Comparison of ENCODE assay signal across 8 mouse cellular contexts in genomic region chr8:13675121-13675520, GRCm38 (mm10). TPM values are rescaled to one million over a fixed set of nuclear protein-coding genes. Genes with fewer than 3 reads are reported as not detected.
DNase-seq lines count a peak whose midpoint lies in the region; ATAC-seq lines count a peak whose summit lies in the region.

No protein-coding gene starts in this region.

- H3K4me2 ChIP-seq in forebrain, embryonic 11.5 days (ENCODE audit: low read depth, low read length, severe bottlenecking) = no peak overlapping the region; the same call in 1 of the 2 replicates
- H3K4me2 ChIP-seq in midbrain, embryonic 11.5 days = no peak overlapping the region
- H3K4me2 ChIP-seq in intestine, embryonic 15.5 days (replicated peaks) = peak overlapping the region; percentile 91
- peak overlapping the region; percentile 80 for H3K4me2 ChIP-seq in neural tube, embryonic 15.5 days

- WGBS in forebrain, embryonic 10.5 days = 84% methylated on average over 4 of the region's 4 CpGs
- WGBS in forebrain, embryonic 11.5 days = 84% methylated on average over 4 of the region's 4 CpGs
- WGBS in midbrain, embryonic 10.5 days = 86% methylated on average over 4 of the region's 4 CpGs
- WGBS in midbrain, embryonic 11.5 days = 86% methylated on average over 4 of the region's 4 CpGs
- 61% methylated on average over 4 of the region's 4 CpGs for WGBS in intestine, embryonic 15.5 days
- 64% methylated on average over 4 of the region's 4 CpGs for WGBS in neural tube, embryonic 15.5 days

- no peak for ATAC-seq in forebrain, embryonic 11.5 days (replicated peaks; ENCODE audit: low FRiP score)
- ATAC-seq in midbrain, embryonic 11.5 days (ENCODE audit: low FRiP score) = no peak
- ATAC-seq in intestine, embryonic 15.5 days = no peak
- no peak for ATAC-seq in neural tube, embryonic 15.5 days (ENCODE audit: low FRiP score)

- no peaks in the 10 kb centered on the region for H3K36me3 ChIP-seq in forebrain, embryonic 10.5 days (replicated peaks)
- no peaks in the 10 kb centered on the region for H3K36me3 ChIP-seq in forebrain, embryonic 11.5 days (ENCODE audit: control insufficient read depth, insufficient read depth, low read length)
- no peaks in the 10 kb centered on the region for H3K36me3 ChIP-seq in midbrain, embryonic 10.5 days
- no peaks in the 10 kb centered on the region for H3K36me3 ChIP-seq in midbrain, embryonic 11.5 days (ENCODE audit: control insufficient read depth, insufficient read depth, low read length)
- no peaks in the 10 kb centered on the region for H3K36me3 ChIP-seq in intestine, embryonic 15.5 days
- no peaks in the 10 kb centered on the region for H3K36me3 ChIP-seq in neural tube, embryonic 15.5 days

- peak overlapping the region; percentile 83; the same call in 1 of the 2 replicates for H3K4me3 ChIP-seq in forebrain, embryonic 10.5 days
- no peak overlapping the region for H3K4me3 ChIP-seq in forebrain, embryonic 11.5 days (ENCODE audit: low read depth, low read length)
- peak overlapping the region; percentile 81; the same call in 1 of the 2 replicates for H3K4me3 ChIP-seq in midbrain, embryonic 10.5 days
- no peak overlapping the region for H3K4me3 ChIP-seq in midbrain, embryonic 11.5 days (ENCODE audit: low read depth, low read length)
- peak overlapping the region; percentile 81 for H3K4me3 ChIP-seq in intestine, embryonic 15.5 days (replicated peaks)
- peak overlapping the region; percentile 90 for H3K4me3 ChIP-seq in neural tube, embryonic 15.5 days (replicated peaks)

- H3K4me1 ChIP-seq in forebrain, embryonic 10.5 days = peaks cover 38% of the 10 kb centered on the region
- H3K4me1 ChIP-seq in forebrain, embryonic 11.5 days (replicated peaks; ENCODE audit: control insufficient read depth, insufficient read depth, low read length) = peaks cover 4% of the 10 kb centered on the region; the same call in 1 of the 2 replicates
- H3K4me1 ChIP-seq in midbrain, embryonic 10.5 days = peaks cover 35% of the 10 kb centered on the region
- peaks cover 11% of the 10 kb centered on the region for H3K4me1 ChIP-seq in midbrain, embryonic 11.5 days (ENCODE audit: control insufficient read depth, insufficient read depth, low read length)
- H3K4me1 ChIP-seq in intestine, embryonic 15.5 days (replicated peaks) = peaks cover 18% of the 10 kb centered on the region
- H3K4me1 ChIP-seq in neural tube, embryonic 15.5 days = peaks cover 48% of the 10 kb centered on the region

- peaks cover 33% of the 10 kb centered on the region for H3K27me3 ChIP-seq in forebrain, embryonic 10.5 days (ENCODE audit: poor library complexity, severe bottlenecking)
- H3K27me3 ChIP-seq in forebrain, embryonic 11.5 days (ENCODE audit: control insufficient read depth, insufficient read depth, low read length) = no peaks in the 10 kb centered on the region
- peaks cover 21% of the 10 kb centered on the region for H3K27me3 ChIP-seq in midbrain, embryonic 10.5 days (ENCODE audit: low read depth, poor library complexity, severe bottlenecking)
- H3K27me3 ChIP-seq in midbrain, embryonic 11.5 days (ENCODE audit: control insufficient read depth, insufficient read depth, low read length) = 0 out of 2 replicates have a peak, but pooled peaks cover 2% of the 10 kb centered on the region
- no peaks in the 10 kb centered on the region for H3K27me3 ChIP-seq in intestine, embryonic 15.5 days (replicated peaks)
- H3K27me3 ChIP-seq in neural tube, embryonic 15.5 days (replicated peaks) = 0 out of 2 replicates have a peak, but pooled peaks cover 4% of the 10 kb centered on the region

- no peak overlapping the region for H3K9ac ChIP-seq in forebrain, embryonic 11.5 days (ENCODE audit: low read length)
- H3K9ac ChIP-seq in midbrain, embryonic 11.5 days (ENCODE audit: low read length) = no peak overlapping the region
- no peak overlapping the region; the same call in 1 of the 2 replicates for H3K9ac ChIP-seq in intestine, embryonic 15.5 days
- H3K9ac ChIP-seq in neural tube, embryonic 15.5 days (replicated peaks) = peak overlapping the region; percentile 82

- H3K9me3 ChIP-seq in forebrain, embryonic 10.5 days = no peaks in the 10 kb centered on the region
- no peaks in the 10 kb centered on the region for H3K9me3 ChIP-seq in forebrain, embryonic 11.5 days (ENCODE audit: control insufficient read depth, low read length)
- no peaks in the 10 kb centered on the region for H3K9me3 ChIP-seq in midbrain, embryonic 10.5 days (replicated peaks)
- no peaks in the 10 kb centered on the region for H3K9me3 ChIP-seq in midbrain, embryonic 11.5 days (ENCODE audit: control insufficient read depth, low read length)
- H3K9me3 ChIP-seq in intestine, embryonic 15.5 days = no peaks in the 10 kb centered on the region
- no peaks in the 10 kb centered on the region for H3K9me3 ChIP-seq in neural tube, embryonic 15.5 days (replicated peaks)

- DNase-seq in forebrain, embryonic 10.5 days (ENCODE audit: extremely low spot score, low spot score) = no peak
- no peak for DNase-seq in forebrain, embryonic 11.5 days (ENCODE audit: low spot score)
- DNase-seq in midbrain, embryonic 10.5 days (ENCODE audit: low spot score) = no peak
- DNase-seq in midbrain, embryonic 11.5 days (ENCODE audit: low spot score, missing footprints) = no peak
- DNase-seq in spleen, postnatal 4 days (ENCODE audit: low spot score in 2 of 2) = no peak
- no peak for DNase-seq in embryo, embryonic 10 days (ENCODE audit: low spot score)

- H3K27ac ChIP-seq in forebrain, embryonic 10.5 days = no peak overlapping the region
- H3K27ac ChIP-seq in forebrain, embryonic 11.5 days (ENCODE audit: low read depth, low read length) = no peak overlapping the region
- no peak overlapping the region for H3K27ac ChIP-seq in midbrain, embryonic 10.5 days (replicated peaks)
- no peak overlapping the region for H3K27ac ChIP-seq in midbrain, embryonic 11.5 days (ENCODE audit: low read depth, low read length)
- H3K27ac ChIP-seq in intestine, embryonic 15.5 days = no peak overlapping the region; the same call in 1 of the 2 replicates
- peak overlapping the region; percentile 94 for H3K27ac ChIP-seq in neural tube, embryonic 15.5 days (replicated peaks)

RNA-seq across cellular contexts. Expression of gene Rasa3, which starts 2.3 kb away (rescaled TPM):
- 24.8 and 27.2 TPM in 2 replicates for polyA plus RNA-seq in forebrain, embryonic 10.5 days (2016; fragmentation: Nextera tagmentation; extraction: Ambion mirVana)
- polyA plus RNA-seq in forebrain, embryonic 11.5 days (2014; fragmentation: Nextera tagmentation; extraction: Ambion mirVana) = 28.0 and 28.6 TPM in 2 replicates
- 27.4 and 28.9 TPM in 2 replicates for polyA plus RNA-seq in midbrain, embryonic 10.5 days (2016; fragmentation: Nextera tagmentation; extraction: Ambion mirVana)
- polyA plus RNA-seq in midbrain, embryonic 11.5 days (2014; fragmentation: Nextera tagmentation; extraction: Ambion mirVana) = 19.8 and 20.7 TPM in 2 replicates
- 19.1 and 22.2 TPM in 2 replicates for polyA plus RNA-seq in intestine, embryonic 15.5 days (2015; fragmentation: Nextera tagmentation; extraction: Ambion mirVana)
- 38.8 and 39.3 TPM in 2 replicates for polyA plus RNA-seq in neural tube, embryonic 15.5 days (2015; fragmentation: Nextera tagmentation; extraction: Ambion mirVana)

RNA-seq across cellular contexts. Expression of gene Cfap97d2, which starts 30.6 kb away (rescaled TPM):
- 1.4 and 2.0 TPM in 2 replicates for polyA plus RNA-seq in forebrain, embryonic 10.5 days (2016; fragmentation: Nextera tagmentation; extraction: Ambion mirVana)
- 0.96 and 1.3 TPM in 2 replicates for polyA plus RNA-seq in forebrain, embryonic 11.5 days (2014; fragmentation: Nextera tagmentation; extraction: Ambion mirVana)
- 0.68 and 1.4 TPM in 2 replicates for polyA plus RNA-seq in midbrain, embryonic 10.5 days (2016; fragmentation: Nextera tagmentation; extraction: Ambion mirVana)
- 0.90 and 1.5 TPM in 2 replicates for polyA plus RNA-seq in midbrain, embryonic 11.5 days (2014; fragmentation: Nextera tagmentation; extraction: Ambion mirVana)
- polyA plus RNA-seq in intestine, embryonic 15.5 days (2015; fragmentation: Nextera tagmentation; extraction: Ambion mirVana) = 0.10 TPM in 1 of 2 replicates, not detected in the other
- 0.83 and 1.4 TPM in 2 replicates for polyA plus RNA-seq in neural tube, embryonic 15.5 days (2015; fragmentation: Nextera tagmentation; extraction: Ambion mirVana)

Comparison
In these comparisons a context has a peak if more than half of its experiments do, and no peak if none do; other contexts are left out.
1. H3K4me3 ChIP-seq: peak in forebrain, embryonic 10.5 days (single experiment), midbrain, embryonic 10.5 days (single experiment), intestine, embryonic 15.5 days (single experiment) and neural tube, embryonic 15.5 days (single experiment); none in forebrain, embryonic 11.5 days (single experiment) and midbrain, embryonic 11.5 days (single experiment).
2. H3K4me2 ChIP-seq: peak in intestine, embryonic 15.5 days (single experiment) and neural tube, embryonic 15.5 days (single experiment); none in forebrain, embryonic 11.5 days (single experiment) and midbrain, embryonic 11.5 days (single experiment).